Mouse (Mus musculus): ENCODE measurements at regions not wholly inside any gene's neighbourhood (a gene's known extent, or its start where the extent isn't known, plus 50 kb on each side); places are given as distances from the start of the nearest gene placed in this dataset.

DNA sequence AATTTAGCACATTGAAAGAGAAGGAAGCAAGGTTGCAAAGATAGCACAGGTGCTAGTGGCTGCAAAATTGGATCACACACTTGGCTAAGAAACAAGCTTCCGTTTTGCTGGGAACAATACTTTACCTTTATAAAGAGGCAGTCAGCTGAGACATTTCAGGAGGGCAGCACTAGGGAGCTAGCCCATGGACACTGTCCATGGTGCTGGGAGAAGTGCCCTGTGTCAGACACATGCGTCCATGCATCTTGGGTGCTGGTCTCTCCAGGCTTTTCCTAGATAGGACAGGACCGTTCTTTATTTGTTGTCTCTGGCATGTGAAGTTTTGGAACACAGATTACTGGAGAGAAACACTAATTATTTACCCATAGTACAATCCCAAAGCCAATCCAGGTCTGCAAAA, 273.2 kb downstream of the Olfm4 start:
- 43% methylated on average over 3 of the region's 3 CpGs for WGBS
- ATAC-seq (replicated peaks; ENCODE audit: insufficient number of reproducible peaks, low FRiP score, low TSS enrichment, low read depth) (no peak), DNase-seq (ENCODE audit: low spot score) (peak; percentile 72)
- Histone ChIP-seq H3K27ac (replicated peaks; ENCODE audit: low read depth, low read length) (no peak overlapping the region), H3K4me2 (ENCODE audit: low read depth, low read length) (no peak overlapping the region), H3K4me1 (ENCODE audit: control insufficient read depth, insufficient read depth, low read length) (no peaks in the 10 kb centered on the region), H3K27me3 (ENCODE audit: control insufficient read depth, insufficient read depth, low read length) (no peaks in the 10 kb centered on the region), H3K4me3 (ENCODE audit: low read depth, low read length) (no peak overlapping the region), H3K9ac (replicated peaks; ENCODE audit: low read length) (no peak overlapping the region), H3K9me3 (replicated peaks; ENCODE audit: control insufficient read depth, low read length) (no peaks in the 10 kb centered on the region), H3K36me3 (replicated peaks; ENCODE audit: control insufficient read depth, insufficient read depth, low read depth, low read length) (no peaks in the 10 kb centered on the region)

DNA sequence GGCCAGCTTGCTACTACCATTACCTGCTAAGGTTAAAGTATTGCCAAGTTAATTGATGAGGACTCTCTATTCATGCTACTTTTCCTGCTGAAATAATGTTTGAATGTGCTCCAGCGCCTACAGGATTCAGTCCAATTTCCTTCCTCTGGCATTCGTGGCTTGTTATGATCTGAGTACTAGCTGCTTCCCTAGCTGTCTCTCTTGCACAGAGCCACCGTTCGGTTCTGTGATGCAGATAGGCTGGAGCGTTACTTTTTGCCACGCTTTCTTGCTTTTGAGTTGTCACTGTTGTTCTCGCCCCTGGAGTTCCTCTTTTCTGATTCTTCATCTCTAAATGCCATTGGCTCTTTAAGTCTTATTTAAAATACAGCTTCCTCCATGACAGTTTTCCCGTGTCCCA, 279.3 kb downstream of the Olfm4 start:
- Histone ChIP-seq H3K4me1 (ENCODE audit: control insufficient read depth, insufficient read depth, low read length) (no peaks in the 10 kb centered on the region), H3K4me3 (ENCODE audit: low read depth, low read length) (no peak overlapping the region), H3K36me3 (replicated peaks; ENCODE audit: control insufficient read depth, insufficient read depth, low read depth, low read length) (no peaks in the 10 kb centered on the region), H3K9me3 (replicated peaks; ENCODE audit: control insufficient read depth, low read length) (no peaks in the 10 kb centered on the region), H3K4me2 (ENCODE audit: low read depth, low read length) (no peak overlapping the region), H3K27ac (replicated peaks; ENCODE audit: low read depth, low read length) (no peak overlapping the region), H3K27me3 (ENCODE audit: control insufficient read depth, insufficient read depth, low read length) (no peaks in the 10 kb centered on the region), H3K9ac (replicated peaks; ENCODE audit: low read length) (no peak overlapping the region)
- ATAC-seq (replicated peaks; ENCODE audit: insufficient number of reproducible peaks, low FRiP score, low TSS enrichment, low read depth), result no peak
- 70% methylated on average over 8 of the region's 8 CpGs for WGBS
- no peak for DNase-seq (ENCODE audit: low spot score)

DNA sequence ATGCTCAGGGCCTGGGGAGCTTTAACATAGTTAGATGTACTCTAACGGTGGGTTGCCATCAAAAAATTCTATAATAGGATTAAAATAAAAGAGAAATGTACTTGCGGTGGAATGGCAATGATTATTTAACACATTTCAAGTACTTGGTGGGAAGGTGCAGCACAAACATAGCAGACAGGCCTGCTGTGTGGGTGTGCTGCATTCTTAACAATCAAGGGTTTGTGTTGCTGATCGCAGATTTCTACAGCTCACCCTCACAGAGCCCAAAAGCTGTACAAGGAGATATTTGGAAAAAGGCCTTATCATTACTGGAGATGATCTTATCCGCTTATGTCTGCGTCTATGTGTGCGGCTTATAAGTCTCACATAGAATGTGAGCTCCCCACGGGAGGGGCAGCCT, 281.2 kb downstream of the Olfm4 start:
- no peak overlapping the region for H3K27ac ChIP-seq (replicated peaks; ENCODE audit: low read depth, low read length)
- ATAC-seq (replicated peaks; ENCODE audit: insufficient number of reproducible peaks, low FRiP score, low TSS enrichment, low read depth) (no peak), DNase-seq (ENCODE audit: low spot score) (no peak)
- 82% methylated on average over 7 of the region's 7 CpGs for WGBS
- no peaks in the 10 kb centered on the region for H3K9me3 ChIP-seq (replicated peaks; ENCODE audit: control insufficient read depth, low read length)
- no peaks in the 10 kb centered on the region for H3K36me3 ChIP-seq (replicated peaks; ENCODE audit: control insufficient read depth, insufficient read depth, low read depth, low read length)
- H3K27me3 ChIP-seq (ENCODE audit: control insufficient read depth, insufficient read depth, low read length), result no peaks in the 10 kb centered on the region
- H3K4me3 ChIP-seq (ENCODE audit: low read depth, low read length), result no peak overlapping the region
- H3K4me1 ChIP-seq (ENCODE audit: control insufficient read depth, insufficient read depth, low read length), result no peaks in the 10 kb centered on the region
- H3K4me2 ChIP-seq (ENCODE audit: low read depth, low read length), result no peak overlapping the region
- H3K9ac ChIP-seq (replicated peaks; ENCODE audit: low read length), result no peak overlapping the region

DNA sequence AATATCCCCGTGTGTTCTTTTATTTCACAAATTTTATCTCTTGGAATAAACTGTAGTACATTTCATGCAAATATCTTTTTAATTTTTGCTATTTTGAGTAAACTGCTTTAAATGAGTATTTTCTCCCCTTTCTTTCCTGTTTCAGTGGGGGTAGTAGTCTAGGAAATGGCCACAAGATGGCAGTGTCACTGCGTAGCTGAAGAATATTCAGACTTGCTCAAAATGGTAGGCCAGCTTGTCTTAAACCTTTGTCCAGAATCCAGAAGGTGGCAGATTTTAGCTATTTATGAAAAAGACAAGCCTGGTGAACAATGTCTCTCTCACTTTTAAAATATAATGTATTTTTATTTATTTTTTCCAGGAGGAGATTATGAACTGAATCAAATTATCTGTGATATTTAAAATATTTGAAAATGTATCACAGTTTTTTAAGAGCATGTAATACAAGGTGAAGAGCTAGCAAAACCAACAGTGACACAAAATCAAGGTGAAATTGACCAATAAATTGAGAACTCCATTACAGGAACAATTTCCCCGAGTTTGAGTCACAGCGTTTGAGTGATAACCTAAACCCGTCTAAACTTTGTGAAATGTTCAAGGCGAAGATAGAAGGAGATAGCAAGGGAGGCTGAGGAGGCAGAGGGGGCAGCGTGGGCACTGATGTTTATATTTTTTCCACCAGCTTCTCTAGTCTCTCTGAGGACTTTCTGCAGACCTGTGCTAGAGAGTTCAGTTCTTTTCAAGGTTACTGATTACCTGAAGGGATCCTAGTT, 285.5 kb downstream of the Olfm4 start:
- Histone ChIP-seq H3K27me3 (ENCODE audit: control insufficient read depth, insufficient read depth, low read length) (no peaks in the 10 kb centered on the region), H3K4me3 (ENCODE audit: low read depth, low read length) (no peak overlapping the region), H3K36me3 (replicated peaks; ENCODE audit: control insufficient read depth, insufficient read depth, low read depth, low read length) (no peaks in the 10 kb centered on the region), H3K27ac (replicated peaks; ENCODE audit: low read depth, low read length) (no peak overlapping the region), H3K4me2 (ENCODE audit: low read depth, low read length) (no peak overlapping the region), H3K9ac (replicated peaks; ENCODE audit: low read length) (no peak overlapping the region), H3K9me3 (replicated peaks; ENCODE audit: control insufficient read depth, low read length) (no peaks in the 10 kb centered on the region), H3K4me1 (ENCODE audit: control insufficient read depth, insufficient read depth, low read length) (no peaks in the 10 kb centered on the region)
- ATAC-seq (replicated peaks; ENCODE audit: insufficient number of reproducible peaks, low FRiP score, low TSS enrichment, low read depth), result 0 out of 2 replicates have a peak, but pooled peaks have one; percentile 37
- WGBS, result 40% methylated on average over 7 of the region's 7 CpGs
- peak; percentile 90 for DNase-seq (ENCODE audit: low spot score)

DNA sequence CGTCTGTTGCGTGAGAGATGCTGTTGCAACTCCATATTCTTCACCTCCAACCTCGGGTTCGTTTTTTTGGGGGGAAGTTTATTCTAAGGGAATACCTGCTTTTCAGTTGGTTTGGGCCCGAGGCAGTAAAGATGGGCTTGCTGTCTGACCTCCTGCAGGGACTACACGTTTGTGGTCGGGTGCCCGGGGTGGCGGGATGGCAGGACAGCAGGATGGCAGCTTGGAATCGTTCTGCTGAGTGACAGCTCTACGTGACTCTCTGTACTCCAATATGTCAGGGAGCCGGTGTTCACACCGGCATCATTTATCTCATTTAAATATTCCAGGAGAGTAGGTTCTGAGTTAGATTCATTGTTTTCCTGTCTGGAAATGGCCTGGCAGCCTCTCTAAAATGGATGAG, 286.2 kb downstream of the Olfm4 start:
- ATAC-seq (replicated peaks; ENCODE audit: insufficient number of reproducible peaks, low FRiP score, low TSS enrichment, low read depth) (no peak), DNase-seq (ENCODE audit: low spot score) (no peak)
- no peaks in the 10 kb centered on the region for H3K9me3 ChIP-seq (replicated peaks; ENCODE audit: control insufficient read depth, low read length)
- no peaks in the 10 kb centered on the region for H3K27me3 ChIP-seq (ENCODE audit: control insufficient read depth, insufficient read depth, low read length)
- H3K4me3 ChIP-seq (ENCODE audit: low read depth, low read length), result no peak overlapping the region
- H3K4me1 ChIP-seq (ENCODE audit: control insufficient read depth, insufficient read depth, low read length), result no peaks in the 10 kb centered on the region
- H3K27ac ChIP-seq (replicated peaks; ENCODE audit: low read depth, low read length), result no peak overlapping the region
- H3K9ac ChIP-seq (replicated peaks; ENCODE audit: low read length), result no peak overlapping the region
- 46% methylated on average over 13 of the region's 13 CpGs for WGBS
- H3K4me2 ChIP-seq (ENCODE audit: low read depth, low read length), result no peak overlapping the region
- H3K36me3 ChIP-seq (replicated peaks; ENCODE audit: control insufficient read depth, insufficient read depth, low read depth, low read length), result no peaks in the 10 kb centered on the region

DNA sequence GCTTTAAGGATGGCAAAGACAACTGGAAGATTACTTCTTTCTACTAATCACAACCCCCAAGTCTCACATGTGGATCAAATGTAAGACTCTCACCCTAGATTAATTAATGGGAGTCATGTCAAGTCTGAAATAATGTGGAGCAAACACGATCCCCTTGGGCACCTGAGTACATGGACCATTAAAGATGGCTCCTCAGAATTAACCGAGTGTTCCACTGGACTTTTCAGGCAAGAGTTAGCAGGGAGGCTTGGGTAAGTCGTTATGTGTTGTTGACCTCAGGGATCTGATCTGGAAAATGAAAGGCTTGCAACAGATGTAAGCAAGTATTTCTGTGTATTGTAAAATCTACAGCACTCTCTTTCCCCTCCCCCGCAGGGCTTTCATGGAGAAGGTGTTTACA, 296.3 kb downstream of the Olfm4 start:
- no peak overlapping the region for H3K27ac ChIP-seq (replicated peaks; ENCODE audit: low read depth, low read length)
- H3K9ac ChIP-seq (replicated peaks; ENCODE audit: low read length), result no peak overlapping the region
- H3K27me3 ChIP-seq (ENCODE audit: control insufficient read depth, insufficient read depth, low read length), result no peaks in the 10 kb centered on the region
- H3K9me3 ChIP-seq (replicated peaks; ENCODE audit: control insufficient read depth, low read length), result no peaks in the 10 kb centered on the region
- DNase-seq (ENCODE audit: low spot score) (no peak), ATAC-seq (replicated peaks; ENCODE audit: insufficient number of reproducible peaks, low FRiP score, low TSS enrichment, low read depth) (no peak)
- 73% methylated on average over 4 of the region's 4 CpGs for WGBS
- no peak overlapping the region for H3K4me2 ChIP-seq (ENCODE audit: low read depth, low read length)
- H3K4me3 ChIP-seq (ENCODE audit: low read depth, low read length), result no peak overlapping the region
- no peaks in the 10 kb centered on the region for H3K36me3 ChIP-seq (replicated peaks; ENCODE audit: control insufficient read depth, insufficient read depth, low read depth, low read length)
- H3K4me1 ChIP-seq (ENCODE audit: control insufficient read depth, insufficient read depth, low read length), result no peaks in the 10 kb centered on the region

DNA sequence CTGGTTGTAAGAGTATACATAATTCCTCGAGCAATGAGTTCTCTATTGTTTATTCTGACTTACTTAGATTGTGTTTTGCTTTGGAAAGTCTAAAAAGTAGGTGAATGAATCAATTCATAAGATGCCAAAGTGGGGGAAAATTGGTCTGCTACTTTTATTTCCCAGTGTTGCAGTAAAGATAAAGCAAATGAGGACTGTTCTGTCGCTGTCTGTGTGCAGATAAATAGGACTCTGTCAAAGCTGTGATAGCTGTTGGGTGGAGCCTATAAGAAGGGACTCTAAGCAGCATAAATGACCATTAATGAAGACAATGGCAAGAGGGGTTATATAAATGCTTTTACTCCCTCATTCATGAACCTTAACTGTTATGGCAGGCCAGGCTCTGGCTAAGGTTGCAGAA, 299.8 kb downstream of the Olfm4 start:
- no peak for DNase-seq (ENCODE audit: low spot score)
- H3K4me2 ChIP-seq (ENCODE audit: low read depth, low read length), result no peak overlapping the region
- H3K4me3 ChIP-seq (ENCODE audit: low read depth, low read length), result no peak overlapping the region
- no peaks in the 10 kb centered on the region for H3K9me3 ChIP-seq (replicated peaks; ENCODE audit: control insufficient read depth, low read length)
- WGBS, result 77% methylated on average over 2 of the region's 2 CpGs
- ATAC-seq (replicated peaks; ENCODE audit: insufficient number of reproducible peaks, low FRiP score, low TSS enrichment, low read depth), result no peak
- no peaks in the 10 kb centered on the region for H3K27me3 ChIP-seq (ENCODE audit: control insufficient read depth, insufficient read depth, low read length)
- H3K27ac ChIP-seq (replicated peaks; ENCODE audit: low read depth, low read length), result no peak overlapping the region
- H3K9ac ChIP-seq (replicated peaks; ENCODE audit: low read length), result no peak overlapping the region
- no peaks in the 10 kb centered on the region for H3K36me3 ChIP-seq (replicated peaks; ENCODE audit: control insufficient read depth, insufficient read depth, low read depth, low read length)
- H3K4me1 ChIP-seq (ENCODE audit: control insufficient read depth, insufficient read depth, low read length), result no peaks in the 10 kb centered on the region

DNA sequence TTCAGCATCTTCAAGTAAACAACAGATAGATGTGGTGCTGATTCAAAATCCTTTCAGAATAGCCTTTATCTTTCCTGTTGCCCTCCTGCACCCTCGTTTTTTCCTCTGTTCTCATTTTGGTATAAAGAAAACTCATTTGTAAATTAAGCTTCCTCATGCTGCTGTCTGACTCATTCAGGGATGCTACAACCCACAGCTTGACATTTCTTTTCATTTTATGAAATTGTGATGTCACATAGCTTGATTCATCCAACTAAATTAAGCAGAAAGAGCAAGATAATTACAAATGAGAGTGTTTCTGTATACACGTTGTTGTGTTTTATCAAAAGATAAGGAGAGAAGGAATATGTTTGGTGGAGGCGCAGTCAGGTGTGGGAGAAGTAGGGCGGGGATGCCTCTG, 307.5 kb downstream of the Olfm4 start:
- Histone ChIP-seq H3K36me3 (replicated peaks; ENCODE audit: control insufficient read depth, insufficient read depth, low read depth, low read length) (no peaks in the 10 kb centered on the region), H3K4me2 (ENCODE audit: low read depth, low read length) (no peak overlapping the region), H3K27ac (replicated peaks; ENCODE audit: low read depth, low read length) (no peak overlapping the region), H3K4me3 (ENCODE audit: low read depth, low read length) (no peak overlapping the region), H3K4me1 (ENCODE audit: control insufficient read depth, insufficient read depth, low read length) (no peaks in the 10 kb centered on the region), H3K9ac (replicated peaks; ENCODE audit: low read length) (no peak overlapping the region), H3K27me3 (ENCODE audit: control insufficient read depth, insufficient read depth, low read length) (no peaks in the 10 kb centered on the region), H3K9me3 (replicated peaks; ENCODE audit: control insufficient read depth, low read length) (no peaks in the 10 kb centered on the region)
- WGBS, result 81% methylated on average over 4 of the region's 4 CpGs
- DNase-seq (ENCODE audit: low spot score), result no peak
- ATAC-seq (replicated peaks; ENCODE audit: insufficient number of reproducible peaks, low FRiP score, low TSS enrichment, low read depth), result no peak

Data from embryonic facial prominence, embryonic 11.5 days (tissue).